Mouse (Mus musculus): ENCODE results near the gene Ftl1. TPM values are rescaled to one million over a fixed set of nuclear protein-coding genes. Genes with fewer than 3 reads are reported as not detected.
"Not testable (repeated sequence)": the region's sequence is repeated elsewhere in the genome, so short reads cannot be mapped to it uniquely, and the experiment has no call there.

The Ftl1 gene
- total and polyA plus RNA-seq, 3 experiments: 31.2 to 1,027 (median 142) TPM

DNA sequence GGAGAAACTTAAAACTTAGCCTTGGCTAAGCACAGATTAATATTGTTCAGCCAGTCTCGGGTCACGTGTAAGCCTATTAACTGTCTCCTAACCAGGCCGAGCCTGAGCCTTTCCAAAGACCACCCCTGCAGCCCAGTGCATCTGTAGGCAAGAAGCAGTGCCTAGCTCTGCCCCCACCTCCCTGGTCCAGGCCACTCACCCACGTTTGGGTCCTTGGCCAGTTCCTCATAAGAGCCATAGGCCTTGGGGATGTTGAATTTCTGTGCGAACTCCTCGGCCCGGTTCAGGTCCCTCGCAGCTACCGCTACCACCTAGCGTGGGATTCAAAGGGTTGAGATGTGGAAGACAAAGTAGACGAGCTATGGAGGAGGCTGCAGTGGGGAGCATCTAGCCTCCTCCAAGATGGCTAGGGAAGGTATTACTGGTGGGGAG is 28.2 kb upstream of the Ftl1 start:
- no peak for DNase-seq (ENCODE audit: extremely low read depth)
- dilution Hi-C loops (cut with MboI; ENCODE audit: extremely low pct_ligation_motif_present, extremely low pct_unique_long_range_greater_than_20kb, low sequenced_read_pairs): no loop called here
- TF ChIP-seq GABPA (IDR thresholded peaks at IDR 0.05; ENCODE audit: insufficient replicate concordance, low read depth, low read length): no peak
- Histone ChIP-seq H3K9me3 (replicated peaks; ENCODE audit: low read length) (no peaks in the 10 kb centered on the region), H3K4me1 (ENCODE audit: control insufficient read depth in 1 of 2, insufficient read depth in 2 of 2) (peaks cover 4 to 25% of the 10 kb centered on the region in 2 experiments; a peak in 3 of 4 replicates), H3K36me3 (replicated peaks in 1 of 2; ENCODE audit: control insufficient read depth in 1 of 2, insufficient read depth in 1 of 2, low read length in 1 of 2) (peaks cover 8 to 30% of the 10 kb centered on the region in 2 experiments), H3K79me2 (replicated peaks; ENCODE audit: control insufficient read depth, extremely low read depth, insufficient read depth, poor library complexity, severe bottlenecking) (no peaks in the 10 kb centered on the region), H3K27ac (ENCODE audit: insufficient read depth, low read depth) (no peak overlapping the region), H3K4me2 (ENCODE audit: insufficient read depth, low read depth, poor library complexity, severe bottlenecking) (peak overlapping the region; percentile 57), H3K27me3 (replicated peaks) (no peaks in the 10 kb centered on the region), H3K4me3 (replicated peaks in 1 of 3; ENCODE audit: low read depth in 2 of 3, low read length in 2 of 3, poor library complexity in 1 of 3) (peak overlapping the region; percentile 69 to 77 (median 74)), H3K9ac (ENCODE audit: insufficient read depth, low read depth) (peak overlapping the region; percentile 87)
- in situ Hi-C loops (cut with MboI; ENCODE audit: low pct_ligation_motif_present, low pct_unique_long_range_greater_than_20kb, low sequenced_read_pairs): no loop called here

- peaks cover 7 to 28% of the 10 kb centered on the region in 2 experiments for H3K36me3 ChIP-seq (replicated peaks in 1 of 2; ENCODE audit: control insufficient read depth in 1 of 2, insufficient read depth in 1 of 2, low read length in 1 of 2)
- no peak for TF ChIP-seq KAT2A (IDR thresholded peaks at IDR 0.05; ENCODE audit: insufficient replicate concordance, low read length)
- DNase-seq (ENCODE audit: extremely low read depth): no peak
- no peak within 1 kb of the TSS for H3K9ac ChIP-seq (ENCODE audit: insufficient read depth, low read depth)
- no peak within 1 kb of the TSS for H3K27ac ChIP-seq (ENCODE audit: insufficient read depth, low read depth)
- H3K4me3 ChIP-seq (replicated peaks in 1 of 3; ENCODE audit: low read depth in 2 of 3, low read length in 2 of 3, poor library complexity in 1 of 3): no peak within 1 kb of the TSS
- H3K4me1 ChIP-seq (ENCODE audit: control insufficient read depth in 1 of 2, insufficient read depth in 2 of 2): peaks cover 4 to 25% of the 10 kb centered on the region in 2 experiments; a peak in 3 of 4 replicates
- no peaks in the 10 kb centered on the region for H3K27me3 ChIP-seq (replicated peaks)
- H3K9me3 ChIP-seq (replicated peaks; ENCODE audit: low read length): no peaks in the 10 kb centered on the region
- in situ Hi-C loops (cut with MboI; ENCODE audit: low pct_ligation_motif_present, low pct_unique_long_range_greater_than_20kb, low sequenced_read_pairs) (no loop called here), dilution Hi-C loops (cut with MboI; ENCODE audit: extremely low pct_ligation_motif_present, extremely low pct_unique_long_range_greater_than_20kb, low sequenced_read_pairs) (no loop called here)
- H3K4me2 ChIP-seq (ENCODE audit: insufficient read depth, low read depth, poor library complexity, severe bottlenecking): no peak within 1 kb of the TSS
- H3K79me2 ChIP-seq (replicated peaks; ENCODE audit: control insufficient read depth, extremely low read depth, insufficient read depth, poor library complexity, severe bottlenecking): no peaks in the 10 kb centered on the region
Observed at GRCm38 (mm10) chr7:45486761-45487415, 27.2 kb upstream of the Ftl1 start, which contains the start of gene Gm45808. Gene Gm45808, minus strand, starts transcription at chr7:45486811.

GRCm38 (mm10) chr7:45486158-45486557 is 26.5 kb upstream of the Ftl1 start:
- no peak for DNase-seq (ENCODE audit: extremely low read depth)
- dilution Hi-C loops (cut with MboI; ENCODE audit: extremely low pct_ligation_motif_present, extremely low pct_unique_long_range_greater_than_20kb, low sequenced_read_pairs) (no loop called here), in situ Hi-C loops (cut with MboI; ENCODE audit: low pct_ligation_motif_present, low pct_unique_long_range_greater_than_20kb, low sequenced_read_pairs) (no loop called here)
- Histone ChIP-seq H3K79me2 (replicated peaks; ENCODE audit: control insufficient read depth, extremely low read depth, insufficient read depth, poor library complexity, severe bottlenecking) (no peaks in the 10 kb centered on the region), H3K4me1 (ENCODE audit: control insufficient read depth in 1 of 2, insufficient read depth in 2 of 2) (peaks cover 4 to 24% of the 10 kb centered on the region in 2 experiments; a peak in 3 of 4 replicates), H3K9ac (ENCODE audit: insufficient read depth, low read depth) (no peak overlapping the region), H3K27ac (ENCODE audit: insufficient read depth, low read depth) (no peak overlapping the region), H3K9me3 (replicated peaks; ENCODE audit: low read length) (no peaks in the 10 kb centered on the region), H3K4me3 (replicated peaks in 1 of 3; ENCODE audit: low read depth in 2 of 3, low read length in 2 of 3, poor library complexity in 1 of 3) (no peak overlapping the region), H3K27me3 (replicated peaks) (no peaks in the 10 kb centered on the region), H3K4me2 (ENCODE audit: insufficient read depth, low read depth, poor library complexity, severe bottlenecking) (no peak overlapping the region), H3K36me3 (replicated peaks in 1 of 2; ENCODE audit: control insufficient read depth in 1 of 2, insufficient read depth in 1 of 2, low read length in 1 of 2) (peaks cover 7 to 33% of the 10 kb centered on the region in 2 experiments)
- no peak for TF ChIP-seq NRF1 (IDR thresholded peaks at IDR 0.05; ENCODE audit: low read depth, low read length)
- no peak for TF ChIP-seq KAT2A (IDR thresholded peaks at IDR 0.05; ENCODE audit: insufficient replicate concordance, low read length)
- TF ChIP-seq MEF2A (IDR thresholded peaks at IDR 0.05; ENCODE audit: borderline replicate concordance, low read depth, low read length): no peak
- no peak for TF ChIP-seq ZNF384 (IDR thresholded peaks at IDR 0.05; ENCODE audit: low read depth, low read length)
- no peak for TF ChIP-seq SIN3A (IDR thresholded peaks at IDR 0.05; ENCODE audit: low read length)
- no peak for TF ChIP-seq RCOR1 (conservative IDR thresholded peaks at IDR 0.05; ENCODE audit: low read depth, low read length)
- TF ChIP-seq POLR2A (IDR thresholded peaks at IDR 0.05; ENCODE audit: low read depth, low read length): no peak
- TF ChIP-seq CHD1 (IDR thresholded peaks at IDR 0.05; ENCODE audit: low read depth, low read length): no peak
- TF ChIP-seq MAZ (IDR thresholded peaks at IDR 0.05; ENCODE audit: low read depth, low read length): no peak

GRCm38 (mm10) chr7:45484985-45485384 is 25.3 kb upstream of the Ftl1 start:
- dilution Hi-C loops (cut with MboI; ENCODE audit: extremely low pct_ligation_motif_present, extremely low pct_unique_long_range_greater_than_20kb, low sequenced_read_pairs); H3K4me3 ChIP-seq (replicated peaks in 1 of 3; ENCODE audit: low read depth in 2 of 3, low read length in 2 of 3, poor library complexity in 1 of 3); H3K27ac ChIP-seq (ENCODE audit: insufficient read depth, low read depth); H3K9me3 ChIP-seq (replicated peaks; ENCODE audit: low read length); in situ Hi-C loops (cut with MboI; ENCODE audit: low pct_ligation_motif_present, low pct_unique_long_range_greater_than_20kb, low sequenced_read_pairs); H3K4me2 ChIP-seq (ENCODE audit: insufficient read depth, low read depth, poor library complexity, severe bottlenecking); H3K9ac ChIP-seq (ENCODE audit: insufficient read depth, low read depth); H3K27me3 ChIP-seq (replicated peaks); DNase-seq (ENCODE audit: extremely low read depth); H3K79me2 ChIP-seq (replicated peaks; ENCODE audit: control insufficient read depth, extremely low read depth, insufficient read depth, poor library complexity, severe bottlenecking): not testable (repeated sequence)
- H3K4me1 ChIP-seq (ENCODE audit: control insufficient read depth in 1 of 2, insufficient read depth in 2 of 2): peaks cover 4 to 18% of the 10 kb centered on the region in 2 experiments; a peak in 3 of 4 replicates
- peaks cover 7 to 38% of the 10 kb centered on the region in 2 experiments for H3K36me3 ChIP-seq (replicated peaks in 1 of 2; ENCODE audit: control insufficient read depth in 1 of 2, insufficient read depth in 1 of 2, low read length in 1 of 2)

Data from CH12.LX (cell line).